Mouse (Mus musculus) megakaryocyte progenitor cell, adult 5-6 weeks (primary cell): ENCODE results near the gene Vrtn. TPM values are rescaled to one million over a fixed set of nuclear protein-coding genes. Genes with fewer than 3 reads are reported as not detected.

Source experiments
- ATAC-seq: replicated peaks from 2 replicates; pipeline ENCODE4 v1.8.0; 2016; ENCODE audit warnings: mild to moderate bottlenecking, moderate TSS enrichment, inconsistent platforms; ENCODE audit not compliant: poor library complexity
- total RNA-seq, 2 experiments: library from RNA; stranded (forward) in 1 of 2; stranded (reverse) in 1 of 2; fragments of 157-497, 149-512 nt in 1 of 2; fragments of 200-1000 nt in 1 of 2; gene quantifications; 2 replicates each; pipeline versions ENCODE4 v1.2.3 to v1.2.4; 2015 to 2017

Gene Vrtn
- not detected in 2 replicates for total RNA-seq (2015)
- total RNA-seq (2017), result not detected in 2 replicates

DNA sequence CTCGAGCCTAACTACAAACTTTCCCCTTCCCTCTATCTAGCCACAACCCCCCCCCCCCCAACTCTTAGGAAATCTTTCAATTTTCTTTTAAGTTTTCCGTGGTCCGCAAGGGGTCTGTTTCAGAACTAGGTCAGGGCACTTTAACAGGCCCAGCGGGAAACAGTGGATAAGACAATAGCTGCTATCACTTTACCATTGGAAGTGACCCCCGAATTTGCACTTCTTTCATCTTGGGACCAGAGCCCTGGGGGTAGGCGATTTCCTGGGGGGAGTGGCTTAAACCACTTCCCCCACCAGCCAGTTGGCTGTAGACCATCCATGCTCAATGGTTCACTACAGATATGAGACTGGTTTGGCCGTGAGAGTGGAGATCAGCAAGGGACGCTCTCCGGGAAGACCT lies at the start of gene Vrtn:
Gene Vrtn, plus strand, starts transcription at position 366 of the 400 bp plus-strand sequence.
- ATAC-seq, result no peak

DNA sequence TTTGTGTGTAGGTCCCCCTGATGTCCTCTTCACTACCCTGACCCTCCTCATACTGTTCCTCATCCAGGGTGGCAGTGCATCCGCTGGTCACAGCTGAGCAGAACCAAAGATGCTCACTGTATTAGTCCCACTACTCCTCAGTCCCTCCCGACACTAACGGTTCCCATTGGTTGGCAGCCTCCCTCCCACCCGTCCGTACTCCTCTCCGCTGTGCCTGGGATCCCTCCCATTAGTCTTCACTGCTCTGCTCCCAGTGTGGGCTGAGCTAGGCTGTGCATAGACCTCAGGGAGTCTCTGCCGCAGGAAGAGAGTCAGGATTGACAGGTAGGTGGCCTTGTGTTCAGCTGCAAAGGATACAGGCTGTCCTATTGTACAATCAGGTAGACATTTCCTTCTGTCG lies 42.5 kb upstream of the Vrtn start:
- ATAC-seq, result no peak

DNA sequence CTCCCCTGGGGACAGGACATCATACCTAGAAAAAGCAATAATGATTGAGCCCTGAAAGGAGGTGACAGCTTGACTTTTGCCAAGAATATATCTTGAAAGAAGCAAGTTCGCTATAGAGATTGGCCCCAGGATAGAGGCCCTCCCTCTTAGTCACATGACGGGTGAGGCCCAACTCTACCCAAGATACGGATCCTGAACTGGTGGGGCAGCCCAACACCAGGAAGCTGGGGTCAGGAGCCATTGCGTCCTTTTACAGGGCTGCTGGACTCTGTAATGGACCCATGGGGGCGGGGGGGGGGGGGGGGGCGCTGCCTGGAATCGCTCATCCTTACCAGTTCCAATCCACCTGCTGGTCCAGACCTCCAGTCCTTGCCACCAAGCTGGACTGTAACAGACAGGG lies 36.8 kb upstream of the Vrtn start:
- no peak for ATAC-seq

DNA sequence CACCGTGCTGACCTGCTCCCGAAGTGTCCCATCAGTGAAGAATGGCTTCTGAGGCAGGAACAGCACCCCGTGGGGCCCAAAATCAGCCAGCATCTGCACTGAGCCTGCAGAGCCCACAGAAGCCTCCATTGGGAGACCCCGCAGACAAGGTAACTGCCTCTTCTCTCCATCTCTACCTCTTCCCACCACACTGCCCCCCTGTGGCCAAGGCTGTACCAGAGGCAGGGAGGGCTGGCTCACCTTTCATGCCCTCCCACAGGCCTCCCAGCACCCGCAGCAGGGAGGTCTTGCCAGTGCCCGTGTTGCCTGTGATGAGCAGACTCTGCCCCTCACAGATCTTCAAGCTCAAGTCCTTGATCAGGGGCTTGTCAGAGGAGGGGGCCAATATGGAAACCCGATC lies 35.0 kb upstream of the Vrtn start:
- ATAC-seq, result peak; percentile 69

DNA sequence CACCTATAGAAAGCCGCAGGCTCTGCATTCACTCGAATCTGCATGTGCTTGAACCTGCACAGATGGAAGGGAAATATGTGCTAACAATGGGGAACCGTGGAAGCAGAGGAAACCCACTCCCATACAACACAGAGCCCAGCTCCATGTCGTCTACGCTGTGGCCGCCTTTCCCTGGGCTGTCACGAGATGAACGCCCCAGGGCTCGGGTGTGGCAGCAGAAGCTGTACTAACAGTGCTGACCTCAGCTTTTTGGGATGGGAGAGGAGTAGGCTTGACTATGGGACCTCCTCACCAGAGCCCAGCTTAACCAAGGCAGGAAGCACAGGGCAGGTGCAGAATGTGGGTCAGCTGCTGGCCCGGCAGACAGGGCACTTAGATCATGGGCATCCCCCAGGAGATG lies 29.1 kb upstream of the Vrtn start:
- no peak for ATAC-seq

DNA sequence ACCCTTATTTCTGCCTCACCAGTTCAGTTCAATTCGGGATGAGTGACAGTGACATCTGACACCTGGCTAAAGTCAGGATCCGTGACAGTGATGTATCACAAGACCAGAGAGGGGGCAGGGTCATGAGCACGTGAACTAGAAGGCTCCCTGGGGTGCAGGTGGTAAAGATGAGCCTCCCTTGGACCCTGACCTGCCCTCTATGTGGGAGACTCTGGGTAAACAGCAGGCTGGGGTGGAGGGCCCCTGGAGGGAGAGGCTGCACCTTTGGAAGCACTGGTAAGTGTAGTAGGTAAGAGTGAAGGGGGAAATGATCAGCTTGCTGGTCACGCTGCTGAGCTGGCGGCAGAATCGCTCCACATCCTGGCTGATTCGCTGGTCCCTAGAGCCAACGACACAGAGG lies 28.3 kb upstream of the Vrtn start:
- no peak for ATAC-seq

DNA sequence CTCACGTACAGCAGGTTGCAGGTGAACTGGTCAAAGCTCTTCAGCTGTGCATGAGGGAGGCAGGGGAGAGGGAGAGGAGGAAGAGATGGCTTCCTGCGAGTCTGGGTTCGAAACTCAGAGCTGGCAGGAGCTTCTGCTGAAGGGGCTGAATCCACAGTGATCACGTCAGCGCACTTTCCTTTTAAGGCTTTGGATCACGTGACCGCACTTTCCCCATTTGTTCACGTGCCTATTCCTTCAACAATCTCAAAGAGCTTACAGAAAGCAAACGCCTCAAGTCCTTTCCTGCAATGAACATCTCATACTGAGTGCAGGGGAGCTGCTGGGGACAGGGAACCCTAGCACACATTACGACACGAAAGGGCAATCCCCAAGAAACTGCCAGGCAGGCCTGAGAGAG lies 26.8 kb upstream of the Vrtn start:
- no peak for ATAC-seq

DNA sequence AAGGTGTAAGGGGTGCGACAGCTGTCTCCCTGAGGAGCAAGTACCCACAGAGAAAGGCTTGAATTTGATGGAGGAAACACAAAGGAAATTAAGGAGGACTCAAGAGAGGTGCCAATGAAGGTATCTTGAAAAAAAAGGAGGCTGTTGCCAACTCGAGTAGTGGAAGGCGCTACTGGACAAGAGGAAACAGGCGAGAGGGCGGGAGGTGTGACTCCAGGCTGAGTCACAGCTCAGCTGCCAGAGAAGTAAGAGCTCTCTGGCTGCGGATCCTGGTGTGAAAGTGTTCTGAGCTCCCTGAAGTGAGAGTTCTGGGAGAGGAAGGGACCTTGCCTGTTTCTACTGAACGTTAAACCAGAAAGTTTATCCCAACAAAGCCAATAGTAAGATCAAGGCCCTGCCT lies 26.3 kb upstream of the Vrtn start:
- ATAC-seq, result no peak

DNA sequence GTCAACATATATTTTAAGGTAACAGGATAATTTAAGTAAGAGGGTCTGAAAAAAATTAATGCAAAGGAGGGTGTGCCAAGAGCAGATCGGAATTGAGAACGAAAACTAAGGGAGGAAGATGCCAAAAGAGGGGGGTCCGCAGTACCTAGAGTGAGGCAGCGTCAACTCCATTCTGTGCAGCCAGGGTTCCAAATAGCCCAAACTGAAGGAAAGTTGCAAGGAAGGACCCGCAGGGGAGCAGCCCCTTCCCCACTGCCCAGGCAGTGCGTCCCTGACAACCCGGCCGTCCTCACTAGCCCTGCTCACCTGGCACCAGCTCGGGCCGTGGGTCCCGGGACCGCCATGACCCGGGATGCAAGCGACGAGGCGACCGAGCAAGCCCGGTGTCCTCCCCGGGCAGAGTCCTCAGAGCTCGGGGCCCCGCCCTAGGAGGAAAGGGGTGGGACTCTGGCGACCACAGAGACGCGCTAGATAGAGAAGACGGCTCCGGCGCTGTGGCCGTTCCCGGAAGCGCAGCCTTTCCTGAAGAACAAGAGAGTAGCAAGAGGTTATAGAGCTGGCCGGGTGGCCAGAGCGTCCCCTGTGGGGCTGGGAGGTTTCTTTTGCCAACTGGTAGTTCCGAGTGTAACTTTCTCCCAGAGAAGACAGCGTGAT lies 23.7 kb upstream of the Vrtn start, which contains the start of gene Abcd4:
Gene Abcd4, minus strand, starts transcription at position 437 of the 654 bp plus-strand sequence.
- ATAC-seq, result peak; percentile 99

DNA sequence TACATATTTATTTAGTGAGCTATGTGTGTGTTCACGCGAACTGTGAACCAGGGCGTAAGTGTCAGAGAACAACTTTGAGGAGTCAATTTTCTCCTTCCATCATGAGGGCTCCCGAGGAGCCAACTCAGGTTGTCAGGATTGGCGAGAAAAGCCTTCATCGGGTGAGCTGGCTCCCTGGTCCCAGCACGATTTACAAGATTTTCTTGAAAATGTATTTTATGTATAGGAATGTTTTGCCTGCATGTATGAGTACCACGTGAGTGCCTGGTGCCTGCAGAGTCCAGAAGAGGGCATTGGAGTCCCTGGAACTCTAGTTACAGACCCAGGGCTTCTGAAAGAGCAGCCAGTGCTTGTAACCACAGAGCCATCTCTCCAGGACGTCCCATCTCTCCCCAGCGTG lies 23.2 kb upstream of the Vrtn start:
- peak; percentile 24; the same call in 1 of the 2 replicates for ATAC-seq

DNA sequence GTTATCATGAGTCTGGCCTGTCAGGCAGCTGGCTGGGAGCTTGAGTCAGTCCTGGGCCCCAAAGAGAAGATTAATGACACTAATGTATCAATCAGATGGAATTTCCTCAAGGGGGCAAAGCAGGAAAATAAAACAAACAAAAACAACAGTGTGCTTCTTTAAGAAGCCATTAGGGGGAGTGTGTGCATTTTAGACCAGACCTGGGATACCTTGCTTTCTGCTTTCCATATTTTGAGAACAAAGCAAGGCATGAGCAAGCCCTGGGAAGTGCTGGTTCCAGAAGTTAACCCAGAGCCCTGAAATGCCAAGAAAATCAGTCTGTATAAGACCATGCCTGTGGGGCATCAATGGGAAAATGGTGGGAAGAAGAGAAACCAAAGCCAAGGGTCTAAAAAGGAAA lies 19.8 kb upstream of the Vrtn start:
- peak; percentile 33; the same call in 1 of the 2 replicates for ATAC-seq

DNA sequence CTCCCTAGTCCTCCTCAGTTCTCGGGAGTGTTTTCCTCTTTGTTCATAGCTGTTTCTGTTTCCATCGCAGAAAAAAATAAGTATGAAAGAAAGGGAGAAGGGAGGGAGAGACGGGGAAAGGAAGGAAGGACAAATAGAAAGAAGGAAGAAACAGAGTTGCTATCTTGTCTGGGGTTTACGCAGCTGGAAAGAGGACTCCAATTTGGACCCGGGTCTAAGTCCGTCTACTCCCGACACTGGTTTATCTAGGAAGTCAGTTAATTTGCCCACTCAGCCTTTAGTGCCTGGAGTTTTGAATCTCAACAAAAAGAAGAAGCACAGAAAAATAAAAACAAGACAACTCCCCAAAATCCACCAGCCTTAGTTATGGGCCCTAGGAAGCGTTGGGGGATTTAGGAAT lies 16.2 kb upstream of the Vrtn start:
- no peak for ATAC-seq

DNA sequence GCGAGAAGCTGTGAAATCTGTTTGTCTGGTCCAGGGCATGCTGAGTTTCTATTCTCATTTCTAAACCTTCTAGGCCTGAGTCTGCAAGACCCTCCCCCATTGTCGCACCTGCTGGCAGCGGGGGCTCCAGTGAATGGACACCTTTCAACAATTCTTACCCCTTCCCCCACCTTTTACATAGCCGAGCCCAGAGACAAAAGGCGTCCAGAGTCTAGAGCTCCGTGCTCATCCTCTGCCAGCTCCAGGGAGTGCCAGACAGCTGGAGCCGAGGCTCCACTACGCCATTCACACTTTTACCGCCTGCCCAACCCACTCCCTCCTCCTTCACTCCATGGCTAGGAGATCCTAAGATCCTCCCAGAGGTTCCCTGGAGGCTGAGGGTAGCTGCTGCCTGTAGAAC lies 15.7 kb upstream of the Vrtn start:
- no peak for ATAC-seq

DNA sequence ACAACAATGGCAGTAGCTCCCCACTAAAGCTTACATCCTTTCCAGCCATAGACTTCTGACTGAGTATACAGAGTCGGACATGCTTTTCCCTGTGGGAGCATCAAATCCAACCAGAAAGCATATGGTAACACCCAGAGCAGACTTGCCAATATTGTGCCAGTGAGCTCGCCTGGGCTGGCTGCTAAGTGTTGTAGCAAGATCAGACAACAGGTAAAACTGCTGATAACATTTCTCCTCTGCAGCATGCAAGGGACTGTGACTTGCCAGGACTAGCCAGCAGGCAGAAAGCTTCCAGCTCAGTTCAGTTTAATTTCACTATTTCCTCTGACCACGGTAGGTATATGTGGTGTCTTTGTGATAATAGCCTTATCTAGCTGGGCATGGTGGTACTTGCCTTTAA lies 9.0 kb upstream of the Vrtn start:
- no peak for ATAC-seq

DNA sequence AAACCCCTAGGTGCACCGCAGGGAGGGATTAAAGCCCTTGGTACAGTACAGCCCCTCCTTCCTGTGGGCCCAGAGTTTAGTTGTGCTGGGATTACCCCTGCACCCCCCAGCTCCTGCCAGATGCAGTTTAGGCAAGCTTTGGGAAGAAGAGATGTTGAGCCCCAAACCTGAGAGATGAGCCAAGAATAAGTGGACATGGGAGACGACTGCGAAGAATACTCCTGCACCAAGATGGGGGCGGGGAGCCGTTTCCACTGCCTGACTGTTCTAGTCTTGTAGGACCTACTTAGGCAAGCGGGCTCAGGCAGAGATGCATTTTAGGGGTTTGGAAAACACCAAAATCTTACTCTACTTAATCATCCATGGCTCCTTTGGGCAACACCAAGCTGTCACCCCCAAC lies 566 bp upstream of the Vrtn start:
- no peak for ATAC-seq

DNA sequence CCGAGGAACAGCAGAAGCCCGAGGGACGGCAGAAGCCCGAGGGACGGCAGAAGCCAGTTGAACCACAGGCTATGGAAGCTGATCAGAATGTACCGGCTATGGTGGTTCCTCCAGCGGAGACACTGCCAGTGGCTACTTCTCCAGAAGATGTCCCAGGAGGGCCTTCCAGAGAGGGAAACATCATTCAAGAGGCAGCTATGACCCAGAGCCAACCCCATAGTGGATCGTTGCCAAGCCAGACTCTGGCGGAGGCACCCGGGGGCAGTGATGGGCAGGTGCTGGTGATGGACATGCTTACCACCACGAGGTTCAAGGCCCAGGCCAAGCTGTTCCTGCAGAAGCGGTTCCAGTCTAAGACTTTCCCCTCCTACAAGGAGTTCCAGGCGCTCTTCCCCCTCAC lies 9.4 kb downstream of the Vrtn start:
- no peak for ATAC-seq

DNA sequence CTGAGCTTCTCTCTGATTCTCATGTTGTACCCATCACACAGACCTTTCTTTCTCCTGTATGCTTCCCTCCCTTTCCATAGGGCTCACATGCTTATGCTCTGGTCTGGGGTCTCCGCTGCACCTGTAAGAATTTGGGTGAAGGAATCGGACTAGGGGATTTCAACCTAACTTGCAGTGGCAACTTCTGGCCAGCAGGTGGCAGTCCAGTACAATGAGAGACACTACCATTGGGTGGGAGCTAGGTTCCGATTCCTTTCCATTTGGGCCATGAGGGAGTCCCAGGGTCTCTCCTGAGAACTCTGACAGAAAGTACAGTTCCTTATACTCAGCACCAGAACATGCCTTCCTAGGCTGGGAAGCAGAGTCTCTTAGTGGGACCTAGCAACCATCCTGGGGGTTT lies 13.1 kb downstream of the Vrtn start:
- peak; percentile 71 for ATAC-seq

DNA sequence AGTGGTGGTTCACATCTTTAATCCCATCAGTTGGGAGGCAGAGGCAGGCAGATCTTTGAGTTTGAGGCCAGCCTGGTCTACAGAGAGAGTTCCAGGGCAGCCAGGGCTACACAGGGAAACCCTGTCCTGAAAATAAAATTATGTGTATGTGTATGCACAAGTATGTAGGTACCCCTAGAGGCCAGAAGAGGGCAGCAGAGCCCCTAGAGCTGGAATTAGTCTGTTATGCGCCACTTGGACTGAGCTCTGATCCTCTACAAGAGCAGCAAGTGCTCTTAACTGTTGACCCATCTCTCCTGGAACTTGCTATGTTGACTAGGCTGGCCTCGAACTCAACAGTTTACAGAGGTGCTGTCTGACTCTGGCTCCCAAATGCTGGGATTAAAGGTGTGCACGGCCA lies 29.7 kb downstream of the Vrtn start:
- peak; percentile 77 for ATAC-seq

DNA sequence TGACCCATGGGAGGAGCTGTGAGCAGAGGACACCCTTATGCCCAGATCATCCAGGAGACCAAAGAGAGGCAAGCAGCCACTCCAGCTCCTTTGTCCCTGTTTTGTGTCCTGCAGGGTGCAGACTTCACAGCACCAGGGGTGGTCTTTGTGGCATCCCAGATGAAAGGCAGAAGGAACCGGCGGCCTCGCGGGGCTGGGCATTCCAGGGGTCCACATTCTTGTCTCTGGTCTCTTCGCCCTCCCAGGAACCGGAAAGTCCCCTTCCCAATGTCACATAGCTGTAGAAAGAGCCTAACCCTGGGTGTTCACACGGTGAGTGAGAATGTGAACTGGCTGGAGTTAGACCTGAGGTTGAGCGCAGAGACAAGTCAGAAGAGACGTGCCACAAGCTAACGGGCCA lies 30.8 kb downstream of the Vrtn start:
- ATAC-seq, result no peak

DNA sequence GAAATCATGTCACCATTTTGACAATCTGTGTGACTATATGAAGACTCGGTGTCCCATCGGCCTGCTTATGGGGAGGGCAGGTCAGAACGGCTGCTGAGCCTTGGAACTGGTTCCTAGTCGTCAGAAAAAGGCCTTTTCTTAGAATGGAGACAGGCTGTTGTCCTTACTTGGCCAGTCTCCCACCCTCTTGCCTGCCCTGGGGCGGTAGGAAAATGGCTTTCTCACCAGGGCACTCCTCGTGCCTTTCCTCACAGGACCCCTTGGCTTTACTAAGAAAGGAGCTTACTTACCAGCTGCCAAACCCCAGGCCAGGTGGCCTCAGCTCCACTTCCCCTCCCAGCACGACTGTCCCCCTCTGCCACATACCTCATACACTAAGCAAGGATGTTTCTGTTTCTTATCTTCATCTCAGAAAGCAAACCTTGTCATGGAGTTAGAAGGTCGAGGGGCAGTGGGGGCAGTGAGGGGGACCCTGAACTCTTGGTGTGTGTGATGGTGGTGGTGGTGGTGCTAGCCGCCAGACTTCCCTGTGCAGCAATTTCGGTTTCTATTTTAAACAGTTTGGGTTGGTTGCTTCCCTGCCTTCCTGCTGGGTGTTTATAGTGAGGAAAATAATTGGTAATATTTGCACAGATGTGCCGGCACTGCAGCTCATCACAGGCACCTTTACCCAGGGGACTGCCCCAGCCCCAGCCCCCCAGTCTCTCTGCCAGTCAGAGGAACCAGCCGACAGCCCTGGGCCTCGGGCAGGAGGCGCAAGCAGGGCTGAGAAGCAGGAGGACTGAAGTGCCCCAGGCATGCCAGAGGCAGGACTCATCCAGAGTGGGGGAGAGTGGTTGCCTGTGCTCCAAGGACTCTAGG lies 34.1 kb downstream of the Vrtn start:
- ATAC-seq, result peak; percentile 39; the same call in 1 of the 2 replicates

DNA sequence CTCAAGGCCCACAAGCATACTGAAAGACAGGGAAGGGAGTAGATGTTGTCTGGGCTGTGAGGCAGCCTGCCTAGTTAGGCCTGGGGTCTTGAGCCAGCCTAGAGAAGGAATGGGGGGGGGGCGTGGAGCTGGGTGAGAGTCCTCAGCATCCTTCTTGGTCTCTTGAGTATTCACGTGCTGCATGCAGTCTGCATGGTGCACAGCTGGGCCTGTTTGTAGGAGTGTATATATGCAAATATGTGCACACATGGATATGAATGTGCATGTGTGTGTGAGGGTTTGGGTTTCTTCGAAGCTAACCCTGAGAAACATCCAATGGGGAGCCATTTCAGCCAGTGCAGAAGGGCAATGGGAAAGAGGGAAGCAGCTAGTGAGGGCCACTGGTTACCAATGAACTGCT lies 35.2 kb downstream of the Vrtn start:
- no peak for ATAC-seq

DNA sequence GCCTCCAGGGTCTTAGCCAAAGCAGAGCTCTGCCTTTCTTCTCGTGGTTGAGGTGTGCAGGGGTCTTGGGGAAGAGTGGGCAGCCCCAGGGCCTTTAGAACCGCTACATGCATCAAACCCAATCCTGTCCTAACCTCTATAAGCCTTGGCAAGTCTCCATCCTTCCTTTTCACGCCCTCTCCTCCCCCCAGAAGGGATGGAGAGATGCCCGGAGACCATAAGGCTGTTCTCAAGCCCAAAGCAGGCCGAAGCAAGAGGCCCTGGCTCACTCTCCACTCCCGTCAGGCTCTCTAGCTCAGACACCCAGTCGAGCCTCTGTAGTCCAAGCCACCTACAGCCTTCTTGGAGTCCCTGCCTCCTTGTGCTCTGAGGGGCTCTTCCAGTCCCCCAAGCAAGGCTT lies 43.8 kb downstream of the Vrtn start:
- no peak for ATAC-seq
